In the genomic region with DNA sequence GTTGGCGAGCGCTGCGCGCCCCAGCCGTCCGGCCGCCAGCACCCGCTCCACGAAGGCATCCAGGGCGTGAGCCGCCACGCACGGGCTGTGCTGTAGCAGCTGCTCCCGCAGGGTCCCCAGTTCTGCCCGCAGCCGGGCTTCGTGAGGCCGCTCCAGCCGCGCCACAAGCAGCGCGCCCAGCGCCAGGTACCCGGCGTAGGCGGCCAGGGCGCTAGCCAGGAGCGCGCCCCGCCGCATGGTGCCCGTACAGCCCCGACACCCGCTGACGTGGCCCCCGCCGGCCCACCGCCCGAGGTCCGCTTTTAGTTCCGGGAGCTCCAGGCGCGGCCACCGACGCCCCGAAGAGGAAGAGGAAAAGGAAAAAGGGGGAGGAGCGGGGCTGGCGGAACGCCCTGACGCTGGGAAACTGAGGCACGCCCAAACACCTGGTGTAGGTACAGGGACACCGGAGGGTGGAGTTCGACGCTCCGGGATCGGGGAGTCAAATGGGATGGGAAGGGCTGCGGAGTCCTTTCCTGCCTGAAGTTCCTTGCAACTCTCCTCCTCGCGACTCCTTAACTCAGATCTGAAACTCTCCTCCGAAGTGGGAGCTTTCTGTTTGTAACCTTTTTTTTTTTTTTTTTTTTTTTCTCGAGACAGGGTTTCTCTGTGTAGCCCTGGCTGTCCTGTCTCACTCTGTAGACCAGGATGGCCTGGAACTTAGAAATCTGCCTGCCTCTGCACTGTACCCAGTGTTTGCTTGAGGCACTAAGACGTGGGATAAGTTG, we compare ENCODE assay signal across 8 mouse cellular contexts. TPM values are rescaled to one million over a fixed set of nuclear protein-coding genes. Genes with fewer than 3 reads are reported as not detected.
A peak's percentile ranks its signal among the peaks of the same experiment; 100 is the strongest.
DNase-seq lines count a peak whose midpoint lies in the region; ATAC-seq and TF ChIP-seq lines count a peak whose summit lies in the region.

A gene (minus strand): TSS at position 269 of the 767 bp plus-strand sequence.

- peak within 1 kb of the TSS; percentile 60 for H3K9ac ChIP-seq in hindbrain, embryonic 12.5 days
- peak within 1 kb of the TSS; percentile 64 for H3K9ac ChIP-seq in liver, embryonic 11.5 days (ENCODE audit: low read depth, low read length)
- H3K9ac ChIP-seq in midbrain, postnatal 0 days (replicated peaks; ENCODE audit: low read length, poor library complexity, severe bottlenecking), result peak within 1 kb of the TSS; percentile 50; the same call in 1 of the 2 replicates

- peaks cover 7% of the 10 kb centered on the region for H3K4me1 ChIP-seq in erythroblast, embryonic 14.5 days (ENCODE audit: control insufficient read depth)
- peaks cover 7% of the 10 kb centered on the region for H3K4me1 ChIP-seq in hindbrain, embryonic 12.5 days
- peaks cover 3% of the 10 kb centered on the region for H3K4me1 ChIP-seq in liver, embryonic 11.5 days (replicated peaks; ENCODE audit: control insufficient read depth, insufficient read depth, low read length)
- no peaks in the 10 kb centered on the region for H3K4me1 ChIP-seq in midbrain, postnatal 0 days (ENCODE audit: insufficient read depth, low read length)

- ATAC-seq in erythroblast, adult 5-6 weeks (replicated peaks; ENCODE audit: low FRiP score, poor library complexity, severe bottlenecking), result no peak
- ATAC-seq in hindbrain, embryonic 12.5 days (ENCODE audit: low FRiP score), result peak; percentile 26; the same call in 1 of the 2 replicates
- peak; percentile 22; the same call in 1 of the 2 replicates for ATAC-seq in liver, embryonic 11.5 days (replicated peaks; ENCODE audit: low FRiP score)
- peak; percentile 20; the same call in 1 of the 2 replicates for ATAC-seq in midbrain, postnatal 0 days (ENCODE audit: low FRiP score)

- H3K4me3 ChIP-seq in erythroblast, embryonic 14.5 days (replicated peaks), result peak within 1 kb of the TSS; percentile 39
- H3K4me3 ChIP-seq in hindbrain, embryonic 12.5 days, result peak within 1 kb of the TSS; percentile 46
- peak within 1 kb of the TSS; percentile 63 for H3K4me3 ChIP-seq in liver, embryonic 11.5 days (ENCODE audit: low read depth, low read length)
- H3K4me3 ChIP-seq in midbrain, postnatal 0 days (ENCODE audit: low read depth, low read length), result peak within 1 kb of the TSS; percentile 46

- H3K36me3 ChIP-seq in erythroblast, embryonic 14.5 days (ENCODE audit: control insufficient read depth), result no peaks in the 10 kb centered on the region
- H3K36me3 ChIP-seq in hindbrain, embryonic 12.5 days, result no peaks in the 10 kb centered on the region
- no peaks in the 10 kb centered on the region for H3K36me3 ChIP-seq in liver, embryonic 11.5 days (ENCODE audit: control insufficient read depth, insufficient read depth, low read length)
- H3K36me3 ChIP-seq in midbrain, postnatal 0 days (ENCODE audit: insufficient read depth, low read length), result no peaks in the 10 kb centered on the region

- peak within 1 kb of the TSS; percentile 83 for H3K4me2 ChIP-seq in hindbrain, embryonic 12.5 days (replicated peaks)
- peak within 1 kb of the TSS; percentile 93 for H3K4me2 ChIP-seq in liver, embryonic 11.5 days
- H3K4me2 ChIP-seq in midbrain, postnatal 0 days (ENCODE audit: low read depth, low read length, poor library complexity, severe bottlenecking), result peak within 1 kb of the TSS; percentile 96

- intact Hi-C loops in left cerebral cortex, postnatal 25 days (cut with DNase I), result no loop called here

- H3K27ac ChIP-seq in hindbrain, embryonic 12.5 days, result no peak within 1 kb of the TSS
- peak within 1 kb of the TSS; percentile 43; the same call in 1 of the 2 replicates for H3K27ac ChIP-seq in liver, embryonic 11.5 days (ENCODE audit: low read depth, low read length)
- H3K27ac ChIP-seq in midbrain, postnatal 0 days (ENCODE audit: low read depth, low read length), result no peak within 1 kb of the TSS

- H3K9me3 ChIP-seq in erythroblast, embryonic 14.5 days (ENCODE audit: control insufficient read depth, low read length), result no peaks in the 10 kb centered on the region
- H3K9me3 ChIP-seq in hindbrain, embryonic 12.5 days (replicated peaks), result no peaks in the 10 kb centered on the region
- H3K9me3 ChIP-seq in liver, embryonic 11.5 days (ENCODE audit: control insufficient read depth, low read length), result no peaks in the 10 kb centered on the region
- H3K9me3 ChIP-seq in midbrain, postnatal 0 days (ENCODE audit: low read length), result no peaks in the 10 kb centered on the region

- DNase-seq in Muller cell, postnatal 12 days (ENCODE audit: inconsistent ontology term), result peak; percentile 36
- DNase-seq in gastrocnemius, adult 18-20 months (ENCODE audit: low spot score), result peak; percentile 43
- DNase-seq in liver, embryonic 11.5 days (ENCODE audit: low spot score), result no peak
- DNase-seq in midbrain, postnatal 0 days (ENCODE audit: low spot score), result no peak
- no peak for DNase-seq in left cerebral cortex, postnatal 25 days (ENCODE audit: low spot score in 2 of 2)

- WGBS in hindbrain, embryonic 12.5 days, result 1% methylated on average over 62 of the region's 62 CpGs
- 1% methylated on average over 62 of the region's 62 CpGs for WGBS in liver, embryonic 11.5 days
- 2% methylated on average over 60 of the region's 62 CpGs for WGBS in midbrain, postnatal 0 days

- H3K27me3 ChIP-seq in erythroblast, embryonic 14.5 days (ENCODE audit: control insufficient read depth), result peaks cover 51% of the 10 kb centered on the region
- peaks cover 53% of the 10 kb centered on the region for H3K27me3 ChIP-seq in hindbrain, embryonic 12.5 days
- H3K27me3 ChIP-seq in liver, embryonic 11.5 days (replicated peaks; ENCODE audit: control insufficient read depth, insufficient read depth, low read length), result peaks cover 20% of the 10 kb centered on the region
- peaks cover 14% of the 10 kb centered on the region for H3K27me3 ChIP-seq in midbrain, postnatal 0 days (ENCODE audit: insufficient read depth, low read length)

- no peak for TF ChIP-seq CTCF in midbrain, postnatal 0 days (IDR thresholded peaks at IDR 0.05)

RNA-seq across cellular contexts. Expression of the gene that starts here (rescaled TPM):
- 0.08 TPM in 1 of 2 replicates, not detected in the other for polyA plus RNA-seq in erythroblast, embryonic 14.5 days (2012)
- 0.38 and 1.7 TPM in 2 replicates for total RNA-seq in erythroblast, adult 5-6 weeks (2015; ENCODE audit: low replicate concordance)
- 2.9 and 4.2 TPM in 2 replicates for total RNA-seq in erythroblast, adult 5-6 weeks (2017; ENCODE audit: low replicate concordance)
- under 1 TPM; 0.71 to 0.93 TPM for total RNA-seq in gastrocnemius, adult 18-20 months (2021)
- 1.2 and 1.6 TPM in 2 replicates for polyA plus RNA-seq in hindbrain, embryonic 12.5 days (2016; fragmentation: Nextera tagmentation; extraction: Ambion mirVana)
- polyA plus RNA-seq in liver, embryonic 11.5 days (2014; fragmentation: Nextera tagmentation; extraction: Ambion mirVana), result 2.0 and 2.6 TPM in 2 replicates
- total RNA-seq in midbrain, postnatal 0 days (2014; rRNA removed), result 1.7 and 1.8 TPM in 2 replicates
- polyA plus RNA-seq in midbrain, postnatal 0 days (2015; fragmentation: Nextera tagmentation; extraction: Ambion mirVana), result 2.2 and 2.4 TPM in 2 replicates
- total RNA-seq in left cerebral cortex, postnatal 25 days (2021), result 1 to 10 TPM; 2.2 to 3.2 TPM

Comparison
In these comparisons a context has a peak if more than half of its experiments do, and no peak if none do; other contexts are left out.
1. Peak in DNase-seq in gastrocnemius, adult 18-20 months; RNA of the gene not detected or under 1 TPM.